Mouse (Mus musculus) T-helper 2 cell (primary cell): ENCODE measurements around the gene Fam229b.

Experiments used
- in situ Hi-C: fragments of 300-600 bp; cut with MboI, MseI; formaldehyde crosslinking; loops from one replicate; pipeline ENCODE4 v1.15.1; 2025; ENCODE audit warnings: high pct_unique_total_duplicates

Fam229b gene

DNA sequence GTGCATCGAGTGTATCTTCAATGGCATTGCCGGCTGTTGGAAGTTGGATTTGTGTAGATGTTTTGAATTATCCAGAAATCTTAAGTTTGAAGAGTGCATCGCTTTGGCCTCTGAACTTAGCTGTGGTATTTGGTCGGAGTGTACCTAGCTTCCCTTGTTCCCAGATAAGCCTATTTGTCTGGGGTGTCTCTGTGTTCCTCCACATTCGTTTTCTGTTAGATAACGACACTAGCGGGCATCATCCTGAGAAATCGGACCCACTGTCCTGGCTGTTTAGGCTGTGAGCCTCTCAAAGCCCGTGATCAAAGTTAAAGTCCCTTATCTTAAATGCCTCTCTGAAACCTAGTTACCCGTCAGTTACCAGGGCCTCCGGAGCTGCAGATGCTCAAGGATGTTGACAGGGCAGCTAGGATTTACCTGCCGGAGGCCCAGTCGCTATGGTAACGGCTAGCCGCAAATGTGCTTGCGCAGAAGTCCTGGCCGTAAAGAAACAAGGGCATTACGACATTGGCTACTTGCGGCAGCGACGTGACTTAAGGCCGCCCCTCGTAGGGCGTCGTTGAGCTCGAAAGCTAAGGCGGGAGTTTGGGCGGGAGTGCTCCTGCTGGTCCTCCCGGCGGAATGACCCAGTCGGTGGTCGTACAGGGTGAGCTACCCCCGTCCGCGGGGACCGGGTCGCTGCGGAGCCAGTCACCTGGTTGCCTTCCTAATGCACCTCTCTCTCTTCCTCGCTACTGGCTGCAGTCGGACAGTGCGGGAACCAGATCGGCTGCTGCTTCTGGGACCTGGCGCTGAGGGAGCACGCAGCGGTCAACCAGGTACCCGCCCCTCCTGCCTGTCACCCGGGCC is at the start of gene Fam229b, which contains the start of gene Tube1:
Gene Fam229b (minus strand): TSS at position 453 of the 849 bp plus-strand sequence.
Gene Tube1 (plus strand): TSS at position 515 of the 849 bp plus-strand sequence.
- in situ Hi-C loops = no loop called here

DNA sequence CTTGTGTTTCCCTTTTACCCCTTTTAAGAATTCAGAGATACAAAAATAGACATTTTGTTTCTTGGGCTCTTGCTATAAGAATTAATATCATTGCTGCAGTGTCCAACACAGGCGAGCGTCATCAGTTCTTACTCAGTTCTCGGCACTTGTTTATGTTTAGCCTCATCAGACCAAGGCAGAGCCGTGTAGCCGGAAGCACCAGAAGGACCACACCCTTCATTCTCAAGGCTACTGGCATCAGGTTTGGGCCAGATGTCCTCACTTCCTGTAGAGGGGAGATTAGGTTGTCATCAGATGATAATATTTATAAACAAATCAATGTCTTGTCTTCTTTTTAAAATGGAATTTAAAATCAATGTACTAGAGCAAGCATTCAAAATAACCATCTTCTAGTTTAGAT is 43.3 kb upstream of the Fam229b start:
- in situ Hi-C loops = no loop called here

DNA sequence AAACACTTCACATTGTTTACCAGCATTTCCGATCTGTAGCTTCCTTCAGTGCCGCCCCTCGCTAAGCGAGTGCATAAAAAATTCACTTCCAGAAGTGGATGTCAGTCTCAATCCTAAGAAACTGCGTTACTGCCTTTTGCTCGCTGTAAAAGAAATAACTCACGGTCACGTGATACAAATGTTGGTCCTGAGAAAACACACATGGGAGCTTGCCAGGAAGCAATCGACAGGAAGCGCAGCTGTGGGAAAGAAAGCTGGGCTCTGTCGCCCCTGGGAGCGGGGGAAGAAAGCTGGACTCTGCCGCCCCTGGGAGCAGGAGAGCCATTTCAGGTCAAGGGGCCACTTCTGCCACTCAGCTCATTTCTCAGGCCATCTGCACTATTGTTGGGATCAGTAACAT is 39.4 kb upstream of the Fam229b start:
- in situ Hi-C loops = loop anchor here (5.0 to 25.0 kb wide), 2 partner anchors 349 to 1039 kb away; no protein-coding TSS in a partner anchor

DNA sequence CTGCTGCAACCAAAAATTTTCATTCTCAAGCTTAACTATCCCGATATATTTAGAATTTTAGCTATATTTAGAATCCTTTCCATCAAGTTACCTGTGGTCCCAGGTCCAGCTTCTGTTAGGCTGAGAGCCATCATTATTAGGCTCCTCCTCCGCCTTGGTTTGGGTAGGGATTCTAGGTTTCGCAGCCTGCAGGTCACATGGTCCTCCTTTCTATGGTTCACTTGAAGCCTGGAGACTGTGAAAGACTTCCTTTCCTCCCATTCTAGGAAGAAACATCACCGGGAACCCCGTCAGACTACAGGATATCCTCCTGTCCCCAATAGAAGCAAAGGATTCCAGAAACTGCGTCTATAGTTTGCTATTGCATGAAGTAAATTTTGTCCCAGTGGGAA is 38.8 kb upstream of the Fam229b start:
- in situ Hi-C loops = loop anchor here (5.0 to 25.0 kb wide), 2 partner anchors 350 to 1040 kb away; no protein-coding TSS in a partner anchor

DNA sequence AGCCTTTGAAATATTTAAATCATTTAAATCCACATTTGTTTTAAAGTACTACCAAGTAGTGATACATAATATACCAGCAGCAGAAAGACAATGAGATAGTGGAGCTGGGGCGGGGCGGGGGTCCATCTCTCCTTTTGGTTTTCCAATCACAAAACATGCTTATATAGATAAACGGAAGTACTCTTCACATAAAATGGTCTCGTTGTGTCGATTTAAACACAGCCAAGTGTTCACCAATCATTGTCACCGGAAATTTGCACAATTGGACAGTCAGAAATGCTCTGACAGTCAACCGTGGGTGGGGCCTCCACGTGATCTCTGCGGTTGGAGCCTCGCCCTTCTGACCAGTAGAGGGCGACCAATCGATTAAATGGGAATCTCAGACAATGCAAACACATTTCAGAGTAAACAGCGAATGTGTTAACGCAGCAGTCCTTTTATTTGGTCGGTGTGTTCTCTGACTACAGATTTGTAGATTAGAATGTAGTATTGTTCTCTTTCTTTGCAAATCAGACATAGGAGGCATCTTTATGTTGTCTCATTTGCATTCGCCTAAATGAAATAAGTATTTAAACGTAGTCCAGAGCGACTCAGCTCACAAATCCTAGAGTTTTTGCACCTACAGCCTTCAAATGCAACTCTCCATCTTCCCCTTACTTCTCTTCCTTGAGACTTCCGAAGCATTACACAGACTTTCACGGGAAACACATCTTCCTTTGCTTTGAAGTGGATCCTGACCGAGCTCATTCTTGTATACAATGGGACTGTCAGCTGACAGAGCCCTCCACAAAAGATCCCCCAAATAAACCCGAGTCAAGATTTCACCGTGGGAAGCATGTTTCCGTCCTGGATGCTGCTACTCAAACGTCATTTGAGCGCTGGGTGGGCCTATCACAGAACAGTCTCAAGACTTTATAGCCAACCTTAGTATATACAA is 38.2 kb upstream of the Fam229b start:
- in situ Hi-C loops = loop anchor here (5.0 to 25.0 kb wide), 2 partner anchors 350 to 1040 kb away; no protein-coding TSS in a partner anchor

DNA sequence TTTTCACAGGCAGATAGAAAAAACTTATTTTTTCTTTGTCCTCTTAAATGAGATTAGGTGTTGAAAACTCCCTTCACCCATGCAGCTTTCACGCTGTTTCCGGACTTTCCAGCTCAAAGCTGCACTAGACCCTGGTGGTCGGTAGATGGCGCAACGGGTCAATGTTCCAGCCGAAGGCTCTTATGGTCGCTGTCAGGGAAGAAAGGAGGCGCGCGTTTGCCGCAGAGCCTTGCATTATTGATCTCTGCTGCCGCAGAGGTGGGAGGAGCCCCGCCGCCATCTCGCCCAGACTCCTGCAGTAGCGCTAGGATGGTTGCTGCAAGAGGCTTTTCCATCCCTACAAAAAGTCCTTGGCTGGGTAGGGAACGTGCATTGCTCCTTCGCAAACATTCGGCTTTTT is 37.4 kb upstream of the Fam229b start:
- in situ Hi-C loops = loop anchor here (5.0 to 25.0 kb wide), 2 partner anchors 351 to 1041 kb away; no protein-coding TSS in a partner anchor

DNA sequence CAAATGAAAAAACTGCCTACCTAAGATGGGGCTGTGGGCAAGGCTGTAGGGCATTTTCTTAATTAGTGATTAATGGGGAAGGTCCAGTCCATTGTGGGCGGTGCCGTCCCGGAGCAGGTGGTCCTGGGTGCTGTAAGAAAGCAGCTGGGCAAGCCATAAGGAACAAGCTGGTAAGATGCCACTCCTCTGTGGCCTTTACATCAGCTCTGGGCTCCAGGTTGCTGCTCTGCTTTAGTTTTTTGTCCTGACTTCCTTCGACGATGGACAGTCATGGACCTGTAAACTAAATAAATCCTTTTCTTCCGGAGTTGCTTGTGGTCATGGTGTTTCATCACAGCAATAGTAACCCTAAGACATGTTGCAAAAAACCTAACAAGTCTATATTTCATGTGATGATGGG is 37.0 kb upstream of the Fam229b start:
- in situ Hi-C loops = loop anchor here (5.0 to 25.0 kb wide), 2 partner anchors 352 to 1042 kb away; no protein-coding TSS in a partner anchor

DNA sequence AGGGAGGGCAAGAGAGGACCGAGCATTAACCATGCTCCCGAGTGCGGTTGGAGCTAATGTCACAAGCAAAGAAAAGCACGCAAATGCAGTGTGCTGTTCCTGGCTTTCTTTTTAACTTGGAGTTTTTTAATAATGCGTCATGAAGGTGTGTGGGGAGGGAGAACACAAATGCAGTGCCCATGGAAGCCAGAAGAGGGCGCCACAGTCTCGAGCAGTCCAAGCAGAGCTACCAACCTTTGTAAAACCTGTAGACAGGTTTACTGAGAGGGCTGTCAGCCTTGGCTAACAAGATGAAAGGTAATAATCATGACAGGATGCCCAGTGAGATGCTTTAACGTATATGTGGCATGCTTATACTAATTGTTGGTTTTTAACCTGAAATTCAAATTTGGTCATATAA is 36.5 kb upstream of the Fam229b start:
- in situ Hi-C loops = loop anchor here (5.0 to 25.0 kb wide), 2 partner anchors 352 to 1042 kb away; no protein-coding TSS in a partner anchor

DNA sequence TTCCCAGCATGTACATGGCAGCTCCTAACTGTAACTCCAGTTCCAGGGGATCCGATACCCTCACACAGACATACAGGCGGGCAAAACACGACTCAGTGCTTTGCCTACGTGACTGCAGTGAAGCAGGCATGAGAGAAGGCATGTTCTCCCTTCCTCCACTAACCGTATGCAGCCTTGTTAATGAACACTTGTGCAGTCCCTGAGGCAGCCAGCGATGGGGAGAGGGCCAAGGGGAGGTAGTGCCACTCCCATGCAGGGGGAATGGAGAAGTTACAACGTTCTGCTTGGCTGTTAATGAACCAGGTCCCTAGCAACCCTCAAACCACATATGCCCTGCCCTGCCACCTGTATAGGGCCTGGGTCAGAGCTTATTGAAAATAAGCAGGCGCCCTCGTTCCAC is 35.9 kb upstream of the Fam229b start:
- in situ Hi-C loops = loop anchor here (5.0 to 25.0 kb wide), 2 partner anchors 353 to 1043 kb away; no protein-coding TSS in a partner anchor

DNA sequence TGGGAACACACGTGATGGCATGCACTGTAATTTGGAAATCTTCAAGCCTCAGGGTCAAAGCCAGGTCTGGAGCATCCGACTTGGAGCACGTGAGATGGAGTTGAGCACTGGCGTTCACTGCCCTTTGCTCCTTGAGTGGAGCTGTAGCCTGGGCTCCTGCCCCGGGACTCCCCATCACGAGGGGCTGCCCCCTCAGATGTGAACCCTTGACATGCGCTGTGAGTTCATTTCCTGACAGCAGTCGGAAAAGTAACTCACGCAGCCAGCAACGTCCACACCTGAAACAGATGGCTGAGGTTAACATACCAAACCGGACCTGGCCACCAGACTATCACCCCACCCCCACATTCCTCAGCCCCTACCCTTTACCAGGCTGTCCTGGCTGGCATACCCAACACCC is 33.9 kb upstream of the Fam229b start:
- in situ Hi-C loops = loop anchor here (25.0 kb wide), 1 partner anchor 1045 kb away; no protein-coding TSS in a partner anchor

DNA sequence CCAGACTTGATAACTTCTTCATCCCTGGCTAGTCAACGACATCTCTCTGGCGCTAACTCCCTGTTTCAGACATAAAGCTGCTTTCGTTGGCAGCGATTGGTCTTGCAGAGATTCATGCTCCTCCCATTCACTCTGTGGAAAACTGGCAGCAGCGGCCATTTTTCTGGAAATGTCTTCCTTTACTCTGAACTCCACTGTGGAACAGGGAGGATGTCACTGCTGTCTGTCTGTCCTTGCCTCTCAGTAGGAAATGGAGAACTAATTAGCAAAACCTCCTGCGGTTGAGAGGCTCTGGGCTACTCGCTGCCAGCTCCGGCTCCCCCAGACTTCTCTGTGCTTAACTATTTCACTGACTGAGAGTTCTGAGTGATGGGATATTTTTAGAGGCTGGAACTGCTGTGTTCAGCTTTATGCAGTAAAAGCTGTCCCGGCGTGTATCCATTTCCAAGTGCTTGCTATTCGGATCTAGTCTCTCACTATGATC is 32.0 kb upstream of the Fam229b start:
- in situ Hi-C loops = loop anchor here (25.0 kb wide), 1 partner anchor 1047 kb away; no protein-coding TSS in a partner anchor

DNA sequence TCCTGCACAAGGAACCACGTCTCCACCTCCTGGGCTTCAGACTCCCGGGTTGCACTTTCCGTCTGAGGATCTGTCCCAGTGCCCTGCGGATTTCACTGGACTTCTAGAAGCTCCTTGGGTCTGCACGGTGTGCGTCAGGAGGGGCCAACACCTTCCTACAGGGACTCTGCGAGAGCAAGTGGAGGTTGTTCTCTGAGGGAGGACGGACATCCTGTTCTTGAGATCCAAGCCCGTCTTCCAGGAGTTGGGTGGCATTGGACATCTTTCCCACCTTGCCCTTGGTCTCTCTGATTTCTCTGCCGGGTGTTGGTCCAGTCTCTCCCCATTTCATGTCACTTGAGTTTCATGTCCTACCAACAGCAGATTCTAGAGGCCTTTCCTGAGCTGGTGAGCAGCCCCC is 30.0 kb upstream of the Fam229b start, which contains the start of gene Ccn6:
Gene Ccn6 (minus strand): TSS at position 101 of the 400 bp plus-strand sequence.
- in situ Hi-C loops = loop anchor here (25.0 kb wide), 1 partner anchor 1049 kb away; no protein-coding TSS in a partner anchor

DNA sequence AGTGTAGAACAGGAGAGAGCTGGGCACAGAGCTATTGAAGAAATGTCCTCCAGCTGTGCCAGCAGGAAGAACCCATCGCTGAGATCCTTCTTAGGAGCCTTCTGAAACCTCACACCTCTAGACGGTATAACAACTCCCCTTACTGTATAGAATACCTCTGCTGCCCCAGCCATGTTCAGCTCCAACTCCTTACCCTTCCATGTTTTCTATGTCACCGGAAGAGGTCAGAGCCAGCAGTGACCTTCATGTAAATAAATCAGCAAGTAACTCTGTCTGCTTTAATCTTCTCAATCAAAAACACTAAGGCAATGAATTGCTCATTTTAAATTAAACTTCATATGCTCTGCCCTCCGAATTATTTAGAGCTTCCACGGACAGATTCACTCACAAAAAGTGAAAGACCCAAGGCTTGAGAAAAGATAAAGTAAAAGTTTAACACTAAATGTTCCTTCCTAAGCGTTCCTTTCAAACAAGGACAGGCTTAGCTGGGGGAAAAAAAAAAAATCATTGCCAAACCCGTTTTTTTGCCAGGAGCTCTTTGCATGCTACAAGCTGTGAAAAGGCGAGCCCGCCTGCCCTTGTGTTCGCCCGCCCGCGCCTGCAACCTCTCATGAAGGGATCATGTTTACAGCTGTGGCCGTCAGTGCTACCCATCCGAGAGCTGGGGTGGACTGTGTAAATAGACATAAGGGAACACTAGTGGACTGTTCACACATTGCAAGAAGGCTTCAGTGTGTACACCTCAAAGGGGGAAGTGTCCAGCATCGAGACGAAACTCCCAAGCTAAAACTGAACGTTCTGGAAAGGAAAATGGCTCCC is 29.2 kb upstream of the Fam229b start:
- in situ Hi-C loops = loop anchor here (25.0 kb wide), 1 partner anchor 1049 kb away; no protein-coding TSS in a partner anchor

DNA sequence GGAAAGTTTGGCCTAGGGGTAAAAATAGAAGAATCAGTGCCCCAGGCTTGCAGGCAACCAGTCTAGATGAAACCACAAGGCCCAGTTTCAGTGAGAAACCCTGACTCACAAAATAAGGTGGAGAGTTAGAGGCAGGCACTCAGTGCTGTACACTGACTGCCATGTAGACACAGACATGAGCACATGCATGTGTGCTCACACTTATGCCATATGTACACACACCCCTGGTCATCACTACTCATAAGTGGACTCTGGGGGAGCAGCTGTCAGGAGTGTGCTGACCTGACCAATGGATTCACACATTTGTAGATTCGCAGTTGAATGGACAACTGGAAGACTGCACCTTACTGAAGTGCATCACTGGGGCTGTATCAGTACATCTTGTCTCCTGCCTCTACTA is 27.7 kb upstream of the Fam229b start:
- in situ Hi-C loops = loop anchor here (25.0 kb wide), 1 partner anchor 1051 kb away; no protein-coding TSS in a partner anchor

DNA sequence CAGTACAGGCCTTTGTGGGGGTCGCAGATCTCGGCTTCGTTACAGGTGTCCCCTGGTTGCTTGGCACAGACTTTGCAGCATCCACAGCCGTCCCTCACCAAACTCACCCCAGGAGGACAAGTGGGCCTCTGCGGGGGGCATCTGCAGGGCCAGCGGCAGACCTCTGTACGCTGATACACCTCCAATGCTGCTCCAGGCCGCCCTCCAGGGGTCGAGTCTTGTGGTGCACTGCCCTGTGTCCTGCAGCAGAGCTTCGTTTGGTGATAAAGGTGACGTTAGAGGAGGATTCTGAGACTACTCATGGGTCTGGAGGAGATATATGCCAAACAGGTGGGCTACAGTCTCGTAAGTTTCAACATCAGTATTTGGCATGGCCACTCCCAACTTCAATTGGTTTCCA is 24.6 kb upstream of the Fam229b start:
- in situ Hi-C loops = loop anchor here (25.0 kb wide), 1 partner anchor 1054 kb away; no protein-coding TSS in a partner anchor

DNA sequence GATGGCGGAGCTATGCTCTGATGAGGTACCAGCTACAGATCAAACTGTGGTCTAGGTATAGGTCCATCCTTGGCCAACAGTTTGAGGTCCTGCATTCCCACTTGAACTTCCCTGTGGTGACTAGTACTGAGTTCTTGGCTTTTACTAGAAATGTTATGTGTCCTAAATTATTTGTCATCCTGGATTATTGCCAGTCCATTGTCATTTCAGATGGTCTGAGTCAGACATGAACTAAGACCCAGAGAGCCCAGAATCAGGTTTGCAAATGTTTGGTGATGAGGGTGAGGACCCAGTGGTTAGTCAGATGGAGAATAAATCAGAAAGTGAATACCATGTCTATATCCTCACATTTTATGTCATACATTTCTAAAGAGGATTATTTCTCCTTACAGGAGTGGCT is 23.6 kb upstream of the Fam229b start:
- in situ Hi-C loops = loop anchor here (25.0 kb wide), 1 partner anchor 1055 kb away; no protein-coding TSS in a partner anchor

DNA sequence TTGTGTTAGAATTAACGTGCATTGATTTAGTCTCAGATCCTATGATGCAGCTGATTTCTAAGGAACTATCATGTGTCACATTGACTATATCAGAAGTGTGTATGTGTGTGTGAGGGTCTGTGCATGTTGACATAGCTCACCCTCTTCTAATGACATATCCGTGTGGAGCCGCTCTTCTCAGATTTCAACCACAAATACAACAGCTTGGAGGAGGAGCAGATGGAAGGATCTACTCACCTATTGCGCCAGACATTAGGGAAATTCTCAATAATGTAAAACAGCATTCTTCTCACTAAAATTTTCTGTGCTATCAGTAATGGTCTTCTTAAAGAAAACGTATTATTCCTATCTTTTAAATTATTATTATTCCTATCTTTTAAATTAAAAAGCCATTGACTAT is 23.0 kb upstream of the Fam229b start:
- in situ Hi-C loops = loop anchor here (25.0 kb wide), 1 partner anchor 1056 kb away; no protein-coding TSS in a partner anchor

DNA sequence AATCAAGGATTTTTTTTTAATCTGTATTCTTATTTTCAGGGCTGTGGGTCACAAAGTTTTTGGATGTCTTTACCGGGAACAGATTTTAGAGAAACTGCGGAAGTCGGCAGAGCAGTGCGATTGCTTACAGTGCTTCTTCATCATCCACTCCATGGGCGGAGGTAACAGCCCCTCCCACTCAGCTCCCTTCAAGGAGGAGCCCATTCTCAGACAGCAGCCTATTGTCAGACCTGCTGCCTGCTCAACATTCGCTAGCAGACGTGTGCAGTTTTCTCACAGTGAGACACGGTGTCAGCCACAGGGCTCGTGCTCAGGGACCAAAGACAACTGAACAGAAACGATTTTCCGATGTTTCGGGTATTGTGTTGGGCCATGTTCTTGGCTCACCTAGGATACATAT is 8.5 kb upstream of the Fam229b start:
- in situ Hi-C loops = no loop called here

DNA sequence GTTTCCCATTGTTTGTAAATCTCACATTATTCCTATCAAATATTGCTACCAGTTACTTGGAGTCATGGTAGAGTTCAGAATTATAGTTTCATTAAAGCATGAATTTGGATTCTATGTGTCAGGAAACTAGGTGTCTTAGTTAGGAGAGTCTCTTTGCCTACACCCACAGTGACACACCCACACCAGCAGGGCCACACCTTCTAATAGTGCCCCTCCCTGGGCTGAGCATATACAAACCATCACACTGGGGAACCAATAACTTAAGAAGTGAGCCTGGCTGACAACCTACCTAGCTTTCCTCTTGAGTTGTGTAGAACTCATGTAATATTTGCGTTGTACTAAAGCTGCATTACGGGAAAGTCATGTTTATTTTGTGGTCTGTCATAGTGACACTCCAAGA is 7.7 kb upstream of the Fam229b start:
- in situ Hi-C loops = no loop called here

DNA sequence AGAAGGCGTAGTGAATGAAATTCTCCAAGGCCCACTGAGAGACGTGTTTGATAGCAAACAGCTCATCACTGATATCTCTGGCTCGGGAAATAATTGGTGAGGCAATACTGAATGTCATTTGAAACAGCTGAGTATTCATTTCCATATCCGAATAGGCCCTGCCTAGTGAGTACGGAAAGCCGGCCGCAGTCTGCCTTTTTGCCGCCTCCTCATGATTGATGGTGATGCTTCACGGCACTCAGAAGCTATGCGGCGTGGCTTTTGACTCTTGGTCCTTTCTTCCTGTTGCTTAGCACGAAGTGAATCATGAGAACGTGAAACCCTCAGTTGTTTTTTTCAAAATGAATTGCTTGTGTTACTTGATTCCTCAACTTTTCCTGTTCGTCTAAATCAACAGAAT is 7.1 kb upstream of the Fam229b start:
- in situ Hi-C loops = no loop called here
